Mouse (Mus musculus): ENCODE data around the gene Ackr2. TPM values are rescaled to one million over a fixed set of nuclear protein-coding genes. Genes with fewer than 3 reads are reported as not detected.

Ackr2 gene
- polyA plus RNA-seq, 1 experiment from 2014 or later = 1.3 TPM

- no peak overlapping the region for H3K4me2 ChIP-seq (ENCODE audit: low read length)
- no peak for ATAC-seq (ENCODE audit: insufficient number of reproducible peaks, insufficient read depth, low FRiP score, low read depth)
- no peaks in the 10 kb centered on the region for H3K9me3 ChIP-seq (ENCODE audit: control insufficient read depth, low read length)
- no peak overlapping the region for H3K27ac ChIP-seq (replicated peaks in 1 of 2; ENCODE audit: control insufficient read depth in 1 of 2, insufficient read depth in 1 of 2, low read depth in 2 of 2, low read length in 2 of 2)
- no peaks in the 10 kb centered on the region for H3K36me3 ChIP-seq (ENCODE audit: control insufficient read depth, insufficient read depth, low read length)
- no peak overlapping the region for H3K4me3 ChIP-seq (ENCODE audit: control insufficient read depth in 1 of 2, insufficient read depth in 1 of 2, low read depth in 1 of 2, low read length in 2 of 2)
- H3K9ac ChIP-seq (ENCODE audit: low read length) = no peak overlapping the region
- H3K4me1 ChIP-seq (ENCODE audit: control insufficient read depth in 2 of 2, insufficient read depth in 2 of 2, low read length in 2 of 2) = no peaks in the 10 kb centered on the region; a peak in 1 of 4 replicates
- WGBS = 21% methylated on average over 3 of the region's 3 CpGs
- no peaks in the 10 kb centered on the region for H3K27me3 ChIP-seq (ENCODE audit: control insufficient read depth, insufficient read depth, low read length)
Measured at GRCm38 (mm10) chr9:121877052-121877740, 21.0 kb upstream of the Ackr2 start.

GRCm38 (mm10) chr9:121880840-121881239 is 17.3 kb upstream of the Ackr2 start:
- no peak overlapping the region for H3K27ac ChIP-seq (replicated peaks in 1 of 2; ENCODE audit: control insufficient read depth in 1 of 2, insufficient read depth in 1 of 2, low read depth in 2 of 2, low read length in 2 of 2)
- no peaks in the 10 kb centered on the region for H3K36me3 ChIP-seq (ENCODE audit: control insufficient read depth, insufficient read depth, low read length)
- H3K9ac ChIP-seq (ENCODE audit: low read length) = no peak overlapping the region
- no peak for ATAC-seq (ENCODE audit: insufficient number of reproducible peaks, insufficient read depth, low FRiP score, low read depth)
- no peak overlapping the region for H3K4me3 ChIP-seq (ENCODE audit: control insufficient read depth in 1 of 2, insufficient read depth in 1 of 2, low read depth in 1 of 2, low read length in 2 of 2)
- H3K4me2 ChIP-seq (ENCODE audit: low read length) = peak overlapping the region; percentile 41
- H3K4me1 ChIP-seq (ENCODE audit: control insufficient read depth in 2 of 2, insufficient read depth in 2 of 2, low read length in 2 of 2) = no peaks in the 10 kb centered on the region; a peak in 1 of 4 replicates
- 19% methylated on average over 14 of the region's 14 CpGs for WGBS
- H3K9me3 ChIP-seq (ENCODE audit: control insufficient read depth, low read length) = no peaks in the 10 kb centered on the region
- H3K27me3 ChIP-seq (ENCODE audit: control insufficient read depth, insufficient read depth, low read length) = no peaks in the 10 kb centered on the region

- WGBS = 68% methylated on average over 6 of the region's 6 CpGs
- no peak overlapping the region for H3K4me2 ChIP-seq (ENCODE audit: low read length)
- H3K9ac ChIP-seq (ENCODE audit: low read length) = no peak overlapping the region
- H3K36me3 ChIP-seq (ENCODE audit: control insufficient read depth, insufficient read depth, low read length) = no peaks in the 10 kb centered on the region
- peak overlapping the region in 1 of 2 experiments; percentile 41; a peak in 1 of 4 replicates for H3K27ac ChIP-seq (replicated peaks in 1 of 2; ENCODE audit: control insufficient read depth in 1 of 2, insufficient read depth in 1 of 2, low read depth in 2 of 2, low read length in 2 of 2)
- no peaks in the 10 kb centered on the region for H3K9me3 ChIP-seq (ENCODE audit: control insufficient read depth, low read length)
- no peaks in the 10 kb centered on the region for H3K27me3 ChIP-seq (ENCODE audit: control insufficient read depth, insufficient read depth, low read length)
- ATAC-seq (ENCODE audit: insufficient number of reproducible peaks, insufficient read depth, low FRiP score, low read depth) = no peak
- no peaks in the 10 kb centered on the region; a peak in 1 of 4 replicates for H3K4me1 ChIP-seq (ENCODE audit: control insufficient read depth in 2 of 2, insufficient read depth in 2 of 2, low read length in 2 of 2)
- H3K4me3 ChIP-seq (ENCODE audit: control insufficient read depth in 1 of 2, insufficient read depth in 1 of 2, low read depth in 1 of 2, low read length in 2 of 2) = no peak overlapping the region
Measured at GRCm38 (mm10) chr9:121881301-121881700, 16.9 kb upstream of the Ackr2 start.

DNA sequence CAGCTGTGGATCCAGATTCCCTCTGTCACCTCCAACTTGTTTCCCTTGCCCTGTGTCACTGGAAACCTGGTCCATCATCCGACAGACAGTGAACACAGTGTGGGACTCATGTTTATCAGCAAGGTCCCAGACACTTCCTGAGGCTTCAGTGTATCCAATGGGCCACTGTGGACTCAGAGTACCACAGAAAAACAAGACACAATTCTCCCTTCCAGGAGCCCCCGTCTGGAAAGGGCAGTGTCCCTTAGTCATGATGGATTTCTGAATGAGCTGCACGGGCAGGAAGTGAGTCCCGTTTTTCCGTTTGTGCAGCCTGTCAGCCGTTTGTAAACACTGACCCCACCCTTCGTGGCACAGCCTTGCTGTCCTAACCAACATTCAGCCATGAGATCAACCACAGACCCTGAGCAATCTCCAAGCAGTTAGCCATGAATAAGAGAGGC is 16.1 kb upstream of the Ackr2 start:
- ATAC-seq (ENCODE audit: insufficient number of reproducible peaks, insufficient read depth, low FRiP score, low read depth) = no peak
- Histone ChIP-seq H3K27ac (replicated peaks in 1 of 2; ENCODE audit: control insufficient read depth in 1 of 2, insufficient read depth in 1 of 2, low read depth in 2 of 2, low read length in 2 of 2) (peak overlapping the region; percentile 41 to 43; a peak in 2 of 4 replicates), H3K36me3 (ENCODE audit: control insufficient read depth, insufficient read depth, low read length) (no peaks in the 10 kb centered on the region), H3K4me1 (ENCODE audit: control insufficient read depth in 2 of 2, insufficient read depth in 2 of 2, low read length in 2 of 2) (no peaks in the 10 kb centered on the region; a peak in 1 of 4 replicates), H3K4me3 (ENCODE audit: control insufficient read depth in 1 of 2, insufficient read depth in 1 of 2, low read depth in 1 of 2, low read length in 2 of 2) (no peak overlapping the region), H3K9me3 (ENCODE audit: control insufficient read depth, low read length) (no peaks in the 10 kb centered on the region), H3K4me2 (ENCODE audit: low read length) (no peak overlapping the region), H3K9ac (ENCODE audit: low read length) (no peak overlapping the region), H3K27me3 (ENCODE audit: control insufficient read depth, insufficient read depth, low read length) (no peaks in the 10 kb centered on the region)
- 49% methylated on average over 7 of the region's 7 CpGs for WGBS

DNA sequence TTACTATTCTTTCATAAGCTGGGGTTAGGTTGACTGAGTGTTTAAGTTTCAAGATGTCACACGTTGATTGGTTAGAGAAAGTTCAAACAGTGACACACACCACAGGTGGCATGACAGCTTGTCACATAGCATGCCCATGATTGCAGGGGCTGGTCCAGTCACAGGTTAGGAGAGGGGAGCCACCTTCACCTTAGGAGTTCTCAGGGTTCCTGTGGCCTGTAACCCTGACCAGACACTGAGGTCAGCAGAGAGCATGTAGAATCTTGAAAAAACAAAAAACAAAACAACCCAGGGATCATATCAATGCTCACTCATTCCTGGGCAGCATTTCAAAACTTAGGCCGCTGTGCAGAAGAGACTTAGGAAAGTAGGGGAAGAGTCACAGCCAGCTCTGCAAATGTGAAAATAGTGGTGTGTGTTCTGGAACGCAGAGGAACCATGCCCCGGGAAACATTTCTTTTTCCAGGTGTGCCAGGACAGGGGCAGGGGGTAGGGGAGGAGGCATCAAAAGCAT is 8.2 kb upstream of the Ackr2 start:
- Histone ChIP-seq H3K27me3 (ENCODE audit: control insufficient read depth, insufficient read depth, low read length) (no peaks in the 10 kb centered on the region), H3K4me2 (ENCODE audit: low read length) (peak overlapping the region; percentile 54), H3K4me3 (ENCODE audit: control insufficient read depth in 1 of 2, insufficient read depth in 1 of 2, low read depth in 1 of 2, low read length in 2 of 2) (no peak overlapping the region), H3K27ac (replicated peaks in 1 of 2; ENCODE audit: control insufficient read depth in 1 of 2, insufficient read depth in 1 of 2, low read depth in 2 of 2, low read length in 2 of 2) (0 out of 4 replicates have a peak overlapping the region, but pooled peaks of 1 of the 2 experiments have one; percentile 5), H3K9ac (ENCODE audit: low read length) (peak overlapping the region; percentile 31; the same call in 1 of the 2 replicates), H3K4me1 (ENCODE audit: control insufficient read depth in 2 of 2, insufficient read depth in 2 of 2, low read length in 2 of 2) (peaks cover 9 to 15% of the 10 kb centered on the region in 2 experiments), H3K9me3 (ENCODE audit: control insufficient read depth, low read length) (no peaks in the 10 kb centered on the region), H3K36me3 (ENCODE audit: control insufficient read depth, insufficient read depth, low read length) (no peaks in the 10 kb centered on the region)
- 42% methylated on average over 4 of the region's 4 CpGs for WGBS
- ATAC-seq (ENCODE audit: insufficient number of reproducible peaks, insufficient read depth, low FRiP score, low read depth) = no peak

DNA sequence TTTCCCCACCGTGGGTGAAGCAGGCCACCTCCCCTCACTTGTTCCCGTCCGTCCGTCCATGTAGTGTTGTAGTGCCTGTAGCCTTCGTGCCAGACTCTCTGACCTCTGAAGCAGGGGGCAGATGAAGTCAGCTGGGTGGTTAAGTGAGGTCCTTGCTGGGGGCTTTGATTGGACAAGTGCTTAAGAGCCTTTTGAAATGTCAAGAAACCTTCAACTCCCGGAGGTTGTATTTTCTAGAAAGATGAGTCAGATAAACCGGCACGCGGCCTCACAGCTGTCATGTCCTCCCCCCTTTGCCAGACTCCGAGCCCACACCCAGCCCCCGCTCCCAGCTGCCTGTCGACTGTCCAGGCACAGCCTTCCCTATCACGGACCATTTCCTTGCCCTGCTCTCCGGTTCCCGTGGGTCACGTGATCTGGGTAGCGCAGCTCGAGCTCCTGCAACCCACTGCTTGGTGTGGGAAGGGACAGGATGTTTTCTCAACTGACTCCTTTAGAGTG is 7.7 kb upstream of the Ackr2 start:
- ATAC-seq (ENCODE audit: insufficient number of reproducible peaks, insufficient read depth, low FRiP score, low read depth) = peak; percentile 64
- H3K4me1 ChIP-seq (ENCODE audit: control insufficient read depth in 2 of 2, insufficient read depth in 2 of 2, low read length in 2 of 2) = peaks cover 9 to 15% of the 10 kb centered on the region in 2 experiments
- peak overlapping the region; percentile 54 for H3K4me2 ChIP-seq (ENCODE audit: low read length)
- H3K9ac ChIP-seq (ENCODE audit: low read length) = peak overlapping the region; percentile 31; the same call in 1 of the 2 replicates
- no peaks in the 10 kb centered on the region for H3K36me3 ChIP-seq (ENCODE audit: control insufficient read depth, insufficient read depth, low read length)
- 0 out of 4 replicates have a peak overlapping the region, but pooled peaks of 1 of the 2 experiments have one; percentile 5 for H3K27ac ChIP-seq (replicated peaks in 1 of 2; ENCODE audit: control insufficient read depth in 1 of 2, insufficient read depth in 1 of 2, low read depth in 2 of 2, low read length in 2 of 2)
- WGBS = 3% methylated on average over 18 of the region's 18 CpGs
- H3K27me3 ChIP-seq (ENCODE audit: control insufficient read depth, insufficient read depth, low read length) = no peaks in the 10 kb centered on the region
- H3K4me3 ChIP-seq (ENCODE audit: control insufficient read depth in 1 of 2, insufficient read depth in 1 of 2, low read depth in 1 of 2, low read length in 2 of 2) = no peak overlapping the region
- H3K9me3 ChIP-seq (ENCODE audit: control insufficient read depth, low read length) = no peaks in the 10 kb centered on the region

GRCm38 (mm10) chr9:121891301-121891700 is 6.9 kb upstream of the Ackr2 start:
- Histone ChIP-seq H3K36me3 (ENCODE audit: control insufficient read depth, insufficient read depth, low read length) (no peaks in the 10 kb centered on the region), H3K27me3 (ENCODE audit: control insufficient read depth, insufficient read depth, low read length) (no peaks in the 10 kb centered on the region), H3K27ac (replicated peaks in 1 of 2; ENCODE audit: control insufficient read depth in 1 of 2, insufficient read depth in 1 of 2, low read depth in 2 of 2, low read length in 2 of 2) (no peak overlapping the region), H3K4me1 (ENCODE audit: control insufficient read depth in 2 of 2, insufficient read depth in 2 of 2, low read length in 2 of 2) (peaks cover 9 to 15% of the 10 kb centered on the region in 2 experiments), H3K9ac (ENCODE audit: low read length) (no peak overlapping the region), H3K4me2 (ENCODE audit: low read length) (no peak overlapping the region), H3K9me3 (ENCODE audit: control insufficient read depth, low read length) (no peaks in the 10 kb centered on the region), H3K4me3 (ENCODE audit: control insufficient read depth in 1 of 2, insufficient read depth in 1 of 2, low read depth in 1 of 2, low read length in 2 of 2) (no peak overlapping the region)
- ATAC-seq (ENCODE audit: insufficient number of reproducible peaks, insufficient read depth, low FRiP score, low read depth) = no peak
- 73% methylated on average over 9 of the region's 9 CpGs for WGBS
